Mouse (Mus musculus): ENCODE data around the gene Tmem37. TPM values are rescaled to one million over a fixed set of nuclear protein-coding genes. Genes with fewer than 3 reads are reported as not detected.
"Not testable (repeated sequence)": the region's sequence is repeated elsewhere in the genome, so short reads cannot be mapped to it uniquely, and the experiment has no call there.

Gene Tmem37
- polyA plus RNA-seq, 1 experiment = 0.08 TPM

GRCm38 (mm10) chr1:120098327-120098726 lies 24.5 kb upstream of the Tmem37 start:
- no peaks in the 10 kb centered on the region; the same call in 1 of the 2 replicates for H3K4me1 ChIP-seq (ENCODE audit: control insufficient read depth)
- no peaks in the 10 kb centered on the region for H3K9me3 ChIP-seq (ENCODE audit: control insufficient read depth, low read length)
- no peaks in the 10 kb centered on the region for H3K36me3 ChIP-seq (ENCODE audit: control insufficient read depth)
- TF ChIP-seq GATA1 (IDR thresholded peaks at IDR 0.05; ENCODE audit: low read length) = no peak
- no peak overlapping the region for H3K4me3 ChIP-seq (replicated peaks)
- no peaks in the 10 kb centered on the region for H3K27me3 ChIP-seq (ENCODE audit: control insufficient read depth)

GRCm38 (mm10) chr1:120094920-120095319 lies 21.0 kb upstream of the Tmem37 start:
- no peaks in the 10 kb centered on the region for H3K9me3 ChIP-seq (ENCODE audit: control insufficient read depth, low read length)
- no peaks in the 10 kb centered on the region; the same call in 1 of the 2 replicates for H3K4me1 ChIP-seq (ENCODE audit: control insufficient read depth)
- H3K4me3 ChIP-seq (replicated peaks) = no peak overlapping the region
- TF ChIP-seq GATA1 (IDR thresholded peaks at IDR 0.05; ENCODE audit: low read length) (no peak), TAL1 (IDR thresholded peaks at IDR 0.05; ENCODE audit: low read length) (no peak)
- no peaks in the 10 kb centered on the region for H3K36me3 ChIP-seq (ENCODE audit: control insufficient read depth)
- H3K27me3 ChIP-seq (ENCODE audit: control insufficient read depth) = no peaks in the 10 kb centered on the region

- not testable (repeated sequence) for H3K4me3 ChIP-seq (replicated peaks); H3K27me3 ChIP-seq (ENCODE audit: control insufficient read depth); H3K36me3 ChIP-seq (ENCODE audit: control insufficient read depth); H3K9me3 ChIP-seq (ENCODE audit: control insufficient read depth, low read length); H3K4me1 ChIP-seq (ENCODE audit: control insufficient read depth)
These were observed 19.7 kb upstream of the Tmem37 start for GRCm38 (mm10) chr1:120093482-120094134.

GRCm38 (mm10) chr1:120090880-120091570 lies 17.2 kb upstream of the Tmem37 start:
- H3K36me3 ChIP-seq (ENCODE audit: control insufficient read depth) = no peaks in the 10 kb centered on the region
- H3K27me3 ChIP-seq (ENCODE audit: control insufficient read depth) = no peaks in the 10 kb centered on the region
- TF ChIP-seq GATA1 (IDR thresholded peaks at IDR 0.05; ENCODE audit: low read length) = no peak
- no peak for TF ChIP-seq TAL1 (IDR thresholded peaks at IDR 0.05; ENCODE audit: low read length)
- no peak overlapping the region for H3K4me3 ChIP-seq (replicated peaks)
- no peaks in the 10 kb centered on the region; the same call in 1 of the 2 replicates for H3K4me1 ChIP-seq (ENCODE audit: control insufficient read depth)
- no peaks in the 10 kb centered on the region for H3K9me3 ChIP-seq (ENCODE audit: control insufficient read depth, low read length)

- Histone ChIP-seq H3K36me3 (ENCODE audit: control insufficient read depth) (no peaks in the 10 kb centered on the region), H3K4me1 (ENCODE audit: control insufficient read depth) (no peaks in the 10 kb centered on the region), H3K27me3 (ENCODE audit: control insufficient read depth) (no peaks in the 10 kb centered on the region), H3K9me3 (ENCODE audit: control insufficient read depth, low read length) (no peaks in the 10 kb centered on the region), H3K4me3 (replicated peaks) (no peak overlapping the region)
- TF ChIP-seq TAL1 (IDR thresholded peaks at IDR 0.05; ENCODE audit: low read length) = no peak
- no peak for TF ChIP-seq GATA1 (IDR thresholded peaks at IDR 0.05; ENCODE audit: low read length)
These were observed 15.3 kb upstream of the Tmem37 start for GRCm38 (mm10) chr1:120089180-120089579.

GRCm38 (mm10) chr1:120086644-120087043 lies 12.8 kb upstream of the Tmem37 start:
- TF ChIP-seq GATA1 (IDR thresholded peaks at IDR 0.05; ENCODE audit: low read length) (no peak), TAL1 (IDR thresholded peaks at IDR 0.05; ENCODE audit: low read length) (no peak)
- H3K36me3 ChIP-seq (ENCODE audit: control insufficient read depth) = no peaks in the 10 kb centered on the region
- H3K9me3 ChIP-seq (ENCODE audit: control insufficient read depth, low read length) = no peaks in the 10 kb centered on the region
- no peaks in the 10 kb centered on the region; the same call in 1 of the 2 replicates for H3K4me1 ChIP-seq (ENCODE audit: control insufficient read depth)
- no peaks in the 10 kb centered on the region for H3K27me3 ChIP-seq (ENCODE audit: control insufficient read depth)
- H3K4me3 ChIP-seq (replicated peaks) = no peak overlapping the region

GRCm38 (mm10) chr1:120085696-120086095 lies 11.8 kb upstream of the Tmem37 start:
- TF ChIP-seq TAL1 (IDR thresholded peaks at IDR 0.05; ENCODE audit: low read length) = no peak
- no peak for TF ChIP-seq GATA1 (IDR thresholded peaks at IDR 0.05; ENCODE audit: low read length)
- Histone ChIP-seq H3K4me1 (ENCODE audit: control insufficient read depth) (no peaks in the 10 kb centered on the region; the same call in 1 of the 2 replicates), H3K27me3 (ENCODE audit: control insufficient read depth) (no peaks in the 10 kb centered on the region), H3K9me3 (ENCODE audit: control insufficient read depth, low read length) (no peaks in the 10 kb centered on the region), H3K36me3 (ENCODE audit: control insufficient read depth) (no peaks in the 10 kb centered on the region), H3K4me3 (replicated peaks) (no peak overlapping the region)

- TF ChIP-seq GATA1 (IDR thresholded peaks at IDR 0.05; ENCODE audit: low read length) (no peak), TAL1 (IDR thresholded peaks at IDR 0.05; ENCODE audit: low read length) (no peak)
- Histone ChIP-seq H3K4me3 (replicated peaks) (no peak overlapping the region), H3K9me3 (ENCODE audit: control insufficient read depth, low read length) (no peaks in the 10 kb centered on the region), H3K4me1 (ENCODE audit: control insufficient read depth) (no peaks in the 10 kb centered on the region; the same call in 1 of the 2 replicates), H3K27me3 (ENCODE audit: control insufficient read depth) (no peaks in the 10 kb centered on the region), H3K36me3 (ENCODE audit: control insufficient read depth) (no peaks in the 10 kb centered on the region)
These were observed 10.1 kb upstream of the Tmem37 start for GRCm38 (mm10) chr1:120083921-120084517.

GRCm38 (mm10) chr1:120082957-120083585 lies 9.2 kb upstream of the Tmem37 start:
- no peak for TF ChIP-seq GATA1 (IDR thresholded peaks at IDR 0.05; ENCODE audit: low read length)
- Histone ChIP-seq H3K4me3 (replicated peaks) (no peak overlapping the region), H3K9me3 (ENCODE audit: control insufficient read depth, low read length) (no peaks in the 10 kb centered on the region), H3K27me3 (ENCODE audit: control insufficient read depth) (no peaks in the 10 kb centered on the region), H3K4me1 (ENCODE audit: control insufficient read depth) (no peaks in the 10 kb centered on the region; the same call in 1 of the 2 replicates), H3K36me3 (ENCODE audit: control insufficient read depth) (no peaks in the 10 kb centered on the region)
